Comparison of ENCODE assay signal across 7 mouse cellular contexts in genomic region chr17:15375224-15375623, GRCm38 (mm10). TPM values are rescaled to one million over a fixed set of nuclear protein-coding genes. Genes with fewer than 3 reads are reported as not detected.
DNase-seq lines count a peak whose midpoint lies in the region; ATAC-seq and TF ChIP-seq lines count a peak whose summit lies in the region.

No protein-coding gene starts in this region.

- no peak for DNase-seq in testis, postnatal 10 days (ENCODE audit: low spot score)
- no peak for DNase-seq in forebrain, embryonic 11.5 days (ENCODE audit: low spot score)
- peak; percentile 55 for DNase-seq in splenic B cell, adult 2 months (ENCODE audit: low read depth, low spot score)
- DNase-seq in cerebellum, postnatal 4 days (ENCODE audit: low spot score in 2 of 2) = no peak
- DNase-seq in gastrocnemius, adult 8-10 months (ENCODE audit: low spot score in 2 of 2) = no peak

- WGBS in forebrain, embryonic 11.5 days = under 1% methylated on average over 18 of the region's 18 CpGs
- WGBS in limb, embryonic 12.5 days = under 1% methylated on average over 18 of the region's 18 CpGs

- peak overlapping the region; percentile 62 for H3K4me2 ChIP-seq in forebrain, embryonic 11.5 days (ENCODE audit: low read depth, low read length, severe bottlenecking)
- peak overlapping the region; percentile 96 for H3K4me2 ChIP-seq in limb, embryonic 12.5 days

- no peaks in the 10 kb centered on the region for H3K9me3 ChIP-seq in forebrain, embryonic 11.5 days (ENCODE audit: control insufficient read depth, low read length)
- no peaks in the 10 kb centered on the region for H3K9me3 ChIP-seq in limb, embryonic 12.5 days

- H3K4me1 ChIP-seq in testis, adult 2 months (ENCODE audit: control insufficient read depth, insufficient read depth, low read length) = peaks cover 18% of the 10 kb centered on the region
- H3K4me1 ChIP-seq in forebrain, embryonic 11.5 days (replicated peaks; ENCODE audit: control insufficient read depth, insufficient read depth, low read length) = peaks cover 43% of the 10 kb centered on the region
- H3K4me1 ChIP-seq in limb, embryonic 12.5 days (replicated peaks) = peaks cover 36% of the 10 kb centered on the region

- no peak overlapping the region for H3K27ac ChIP-seq in testis, adult 2 months (ENCODE audit: control insufficient read depth, insufficient read depth, low read depth, low read length)
- peak overlapping the region; percentile 89 for H3K27ac ChIP-seq in forebrain, embryonic 11.5 days (ENCODE audit: low read depth, low read length)
- H3K27ac ChIP-seq in limb, embryonic 12.5 days = no peak overlapping the region

- ATAC-seq in forebrain, embryonic 11.5 days (replicated peaks; ENCODE audit: low FRiP score) = no peak
- no peak for ATAC-seq in limb, embryonic 12.5 days (ENCODE audit: insufficient number of reproducible peaks, insufficient read depth, low FRiP score, low TSS enrichment, low read depth)

- TF ChIP-seq CTCF in testis, adult 2 months (IDR thresholded peaks at IDR 0.05; ENCODE audit: control insufficient read depth, insufficient read depth, insufficient replicate concordance, low read depth, low read length) = no peak

- H3K4me3 ChIP-seq in testis, adult 2 months (ENCODE audit: control insufficient read depth, low read depth, low read length) = peak overlapping the region; percentile 72
- peak overlapping the region; percentile 63 for H3K4me3 ChIP-seq in forebrain, embryonic 11.5 days (ENCODE audit: low read depth, low read length)
- peak overlapping the region; percentile 56 for H3K4me3 ChIP-seq in limb, embryonic 12.5 days (replicated peaks)

- H3K27me3 ChIP-seq in testis, adult 2 months (ENCODE audit: control insufficient read depth, insufficient read depth, low read length) = no peaks in the 10 kb centered on the region; the same call in 1 of the 2 replicates
- peaks cover 2% of the 10 kb centered on the region; the same call in 1 of the 2 replicates for H3K27me3 ChIP-seq in forebrain, embryonic 11.5 days (ENCODE audit: control insufficient read depth, insufficient read depth, low read length)
- peaks cover 96% of the 10 kb centered on the region for H3K27me3 ChIP-seq in limb, embryonic 12.5 days
- H3K27me3 ChIP-seq in splenic B cell, adult 2 months (ENCODE audit: control insufficient read depth, insufficient read depth, low read length, poor library complexity, severe bottlenecking) = no peaks in the 10 kb centered on the region

- no peaks in the 10 kb centered on the region for H3K36me3 ChIP-seq in testis, adult 2 months (ENCODE audit: control insufficient read depth, insufficient read depth, low read length)
- peaks cover 8% of the 10 kb centered on the region; the same call in 1 of the 2 replicates for H3K36me3 ChIP-seq in forebrain, embryonic 11.5 days (ENCODE audit: control insufficient read depth, insufficient read depth, low read length)
- no peaks in the 10 kb centered on the region for H3K36me3 ChIP-seq in limb, embryonic 12.5 days
- no peaks in the 10 kb centered on the region; the same call in 1 of the 2 replicates for H3K36me3 ChIP-seq in splenic B cell, adult 2 months (ENCODE audit: control insufficient read depth, insufficient read depth, low read length, poor library complexity, severe bottlenecking)

- TF ChIP-seq POLR2A in testis, adult 2 months (IDR thresholded peaks at IDR 0.05; ENCODE audit: control insufficient read depth, low read depth, low read length) = no peak

- H3K9ac ChIP-seq in forebrain, embryonic 11.5 days (ENCODE audit: low read length) = peak overlapping the region; percentile 73
- H3K9ac ChIP-seq in limb, embryonic 12.5 days (replicated peaks) = peak overlapping the region; percentile 69

RNA-seq across cellular contexts. Expression of gene Dll1, which starts 1.4 kb away (rescaled TPM):
- 0.78 and 1.2 TPM in 2 replicates for polyA plus RNA-seq in testis, adult 2 months (2012; rRNA removed)
- 84.7 and 97.4 TPM in 2 replicates for polyA plus RNA-seq in forebrain, embryonic 11.5 days (2014; fragmentation: Nextera tagmentation; extraction: Ambion mirVana)
- 6.7 and 7.1 TPM in 2 replicates for polyA plus RNA-seq in limb, embryonic 12.5 days (2016; fragmentation: Nextera tagmentation; extraction: Ambion mirVana)
- total RNA-seq in gastrocnemius, adult 8-10 months (2022) = 1 to 10 TPM; 1.4 to 4.0 (median 2.1) TPM

RNA-seq across cellular contexts. Expression of gene Fam120b, which starts 20.8 kb away (rescaled TPM):
- 16.5 and 16.8 TPM in 2 replicates for polyA plus RNA-seq in testis, adult 2 months (2012; rRNA removed)
- 32.7 and 33.6 TPM in 2 replicates for polyA plus RNA-seq in forebrain, embryonic 11.5 days (2014; fragmentation: Nextera tagmentation; extraction: Ambion mirVana)
- 33.2 and 35.2 TPM in 2 replicates for polyA plus RNA-seq in limb, embryonic 12.5 days (2016; fragmentation: Nextera tagmentation; extraction: Ambion mirVana)
- 10 to 100 TPM in 3 of 4 experiments, 1 to 10 TPM in 1; 9.5 to 12.1 (median 10.5) TPM for total RNA-seq in gastrocnemius, adult 8-10 months (2022)

Comparison
In these comparisons a context has a peak if more than half of its experiments do, and no peak if none do; other contexts are left out.
1. RNA of gene Dll1, which starts 1.4 kb away (polyA plus RNA-seq): 84.7 to 97.4 TPM in forebrain, embryonic 11.5 days; 6.7 to 7.1 TPM in limb, embryonic 12.5 days and 0.78 to 1.2 TPM in testis, adult 2 months; every median in the first group is over 10 times any median in the second.
2. Peak in every context shown above with its lines, with median percentiles within 50 percentile points of each other: H3K4me3 ChIP-seq.